28 mouse cellular contexts compared by ENCODE assay signal in the genomic region with DNA sequence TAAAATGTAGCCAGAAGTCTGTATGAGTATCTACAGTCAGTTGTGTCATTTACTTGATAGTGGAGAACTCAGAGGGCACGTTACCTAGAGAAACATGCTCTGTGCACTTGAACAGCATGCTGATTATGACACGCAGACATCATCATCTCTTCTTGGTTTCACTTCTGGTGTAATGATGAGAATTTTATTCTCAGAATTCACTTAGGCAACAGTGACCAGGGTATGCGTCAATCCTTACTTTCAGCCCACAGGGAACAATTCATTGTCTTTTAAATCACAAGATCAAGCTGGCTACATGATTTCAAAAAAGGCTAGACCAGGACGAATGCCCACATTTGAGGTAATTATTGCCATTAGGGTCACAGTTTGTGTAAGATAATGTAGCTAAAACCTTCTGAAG. TPM values are rescaled to one million over a fixed set of nuclear protein-coding genes. Genes with fewer than 3 reads are reported as not detected.
DNase-seq lines count a peak whose midpoint lies in the region; ATAC-seq and TF ChIP-seq lines count a peak whose summit lies in the region.
"Had no signal": no experiment of that assay in that cellular context is flagged by ENCODE, and none has a peak within 500 bp of the region (broad histone marks: within the 10 kb centered on the region; RNA-seq: fewer than 3 reads in every experiment).

No protein-coding gene starts in this region.

- H3K36me3 ChIP-seq in lung, postnatal 0 days (ENCODE audit: insufficient read depth, low read length) = no peaks in the 10 kb centered on the region; the same call in 1 of the 2 replicates
- peaks cover 69% of the 10 kb centered on the region for H3K36me3 ChIP-seq in embryonic facial prominence, embryonic 10.5 days (replicated peaks)

- peak; percentile 16 for DNase-seq in lung, postnatal 0 days (ENCODE audit: low spot score)
- DNase-seq in lung, adult 2 months = no peak
- DNase-seq in gonadal fat pad, adult 2 months (ENCODE audit: low read depth) = peak; percentile 13
- no peak for DNase-seq in embryo, embryonic 11 days
- DNase-seq in embryonic facial prominence, embryonic 10.5 days (ENCODE audit: low spot score) = no peak
- DNase-seq in adrenal gland, postnatal 4 days (ENCODE audit: low spot score in 2 of 2) = no peak
- DNase-seq: adrenal gland, adult 8-10 months; adrenal gland, postnatal 25 days; B cell, adult 2 months; cerebellum, adult 18-20 months; cerebellum, adult 9-10 months; cerebellum, postnatal 14 days; gastrocnemius, postnatal 25 days; heart, adult 18-20 months; heart, postnatal 10 days; heart, postnatal 36 days had no signal

- H3K9me3 ChIP-seq in lung, postnatal 0 days (ENCODE audit: low read length) = no peaks in the 10 kb centered on the region
- no peaks in the 10 kb centered on the region for H3K9me3 ChIP-seq in embryonic facial prominence, embryonic 10.5 days
- H3K9me3 ChIP-seq: embryonic facial prominence, embryonic 13.5 days; heart, embryonic 12.5 days; heart, embryonic 15.5 days; hindbrain, embryonic 10.5 days; hindbrain, embryonic 13.5 days had no signal

- TF ChIP-seq POLR2A in lung, adult 2 months (IDR thresholded peaks at IDR 0.05; ENCODE audit: borderline replicate concordance, extremely low read depth, low read depth, low read length) = no peak

- WGBS in lung, postnatal 0 days = 74% methylated on average over 4 of the region's 4 CpGs
- WGBS in lung, adult 2 months = 72% methylated on average over 4 of the region's 4 CpGs
- 85% methylated on average over 4 of the region's 4 CpGs for WGBS in embryonic facial prominence, embryonic 10.5 days

- H3K4me3 ChIP-seq in lung, postnatal 0 days (ENCODE audit: low read depth, low read length) = no peak overlapping the region
- H3K4me3 ChIP-seq in lung, adult 2 months (replicated peaks; ENCODE audit: extremely low read depth, low read depth, low read length) = no peak overlapping the region
- no peak overlapping the region for H3K4me3 ChIP-seq in embryonic facial prominence, embryonic 10.5 days
- H3K4me3 ChIP-seq: embryonic facial prominence, embryonic 13.5 days; erythroblast, embryonic 14.5 days; heart, embryonic 12.5 days; heart, embryonic 15.5 days; hindbrain, embryonic 10.5 days; hindbrain, embryonic 13.5 days had no signal

- no peak overlapping the region for H3K4me2 ChIP-seq in lung, postnatal 0 days (replicated peaks; ENCODE audit: low read depth, low read length)
- H3K4me2 ChIP-seq: embryonic facial prominence, embryonic 13.5 days; heart, embryonic 12.5 days; heart, embryonic 15.5 days; hindbrain, embryonic 13.5 days had no signal

- ATAC-seq in lung, postnatal 0 days = no peak
- ATAC-seq in inflammation-experienced regulatory T-cells, adult 6 months = peak; percentile 36
- ATAC-seq: activated CD4-positive, CD25-positive, alpha-beta regulatory T cell, adult 4 months; forebrain, embryonic 14.5 days; hindbrain, embryonic 16.5 days; intestine, postnatal 0 days had no signal

- no peak for TF ChIP-seq CTCF in lung, postnatal 0 days (IDR thresholded peaks at IDR 0.05)
- TF ChIP-seq CTCF in lung, adult 2 months (IDR thresholded peaks at IDR 0.05; ENCODE audit: insufficient read depth, low read length) = no peak

- no peaks in the 10 kb centered on the region for H3K27me3 ChIP-seq in lung, postnatal 0 days (replicated peaks; ENCODE audit: insufficient read depth, low read length)
- no peaks in the 10 kb centered on the region for H3K27me3 ChIP-seq in embryonic facial prominence, embryonic 10.5 days (replicated peaks; ENCODE audit: low read depth, poor library complexity, severe bottlenecking)
- H3K27me3 ChIP-seq: embryonic facial prominence, embryonic 13.5 days; heart, embryonic 12.5 days; heart, embryonic 15.5 days; hindbrain, embryonic 13.5 days had no signal

- H3K27ac ChIP-seq in lung, postnatal 0 days (ENCODE audit: low read length) = no peak overlapping the region
- no peak overlapping the region for H3K27ac ChIP-seq in embryonic facial prominence, embryonic 10.5 days (replicated peaks)
- H3K27ac ChIP-seq: embryonic facial prominence, embryonic 13.5 days; heart, embryonic 15.5 days; hindbrain, embryonic 10.5 days; hindbrain, embryonic 13.5 days had no signal

- no peak overlapping the region for H3K9ac ChIP-seq in lung, postnatal 0 days (replicated peaks; ENCODE audit: low read depth)
- H3K9ac ChIP-seq: embryonic facial prominence, embryonic 13.5 days; heart, embryonic 12.5 days; heart, embryonic 15.5 days; hindbrain, embryonic 13.5 days had no signal

- H3K4me1 ChIP-seq in lung, postnatal 0 days (ENCODE audit: insufficient read depth, low read depth, low read length) = no peaks in the 10 kb centered on the region
- H3K4me1 ChIP-seq in lung, adult 2 months (ENCODE audit: control insufficient read depth, insufficient read depth, low read length) = no peaks in the 10 kb centered on the region; the same call in 1 of the 2 replicates
- peaks cover 7% of the 10 kb centered on the region for H3K4me1 ChIP-seq in embryonic facial prominence, embryonic 10.5 days
- H3K4me1 ChIP-seq: embryonic facial prominence, embryonic 13.5 days; heart, embryonic 15.5 days; hindbrain, embryonic 13.5 days had no signal

- TF ChIP-seq EP300 in lung, postnatal 0 days (IDR thresholded peaks at IDR 0.05) = no peak

RNA-seq across cellular contexts. Expression of gene Clec2l, which starts 27.7 kb away (rescaled TPM):
- 1.1 and 1.6 TPM in 2 replicates for polyA plus RNA-seq in lung, postnatal 0 days (2015; fragmentation: Nextera tagmentation; extraction: Ambion mirVana)
- 0.50 and 1.1 TPM in 2 replicates for polyA plus RNA-seq in lung, adult 2 months (2012; rRNA removed)
- 38.3 and 43.5 TPM in 2 replicates for polyA plus RNA-seq in gonadal fat pad, adult 2 months (2012; rRNA removed)
- under 1 TPM in 1 of 3 experiments, not detected in 2; 0.25 TPM for polyA plus RNA-seq in inflammation-experienced regulatory T-cells, adult 6 months (2017; shearing (Covaris generic))
- 0.82 and 0.97 TPM in 2 replicates for polyA plus RNA-seq in embryonic facial prominence, embryonic 10.5 days (2016; fragmentation: Nextera tagmentation; extraction: Ambion mirVana)
- 1 to 10 TPM; 6.0 to 7.0 TPM for total RNA-seq in adrenal gland, postnatal 4 days (2021)
- polyA plus RNA-seq: activated CD4-positive, CD25-positive, alpha-beta regulatory T cell, adult 4 months had no signal

RNA-seq across cellular contexts. Expression of gene Klrg2, which starts 53.6 kb away (rescaled TPM):
- polyA plus RNA-seq in lung, postnatal 0 days (2015; fragmentation: Nextera tagmentation; extraction: Ambion mirVana) = 0.47 and 0.69 TPM in 2 replicates
- 4.0 and 5.3 TPM in 2 replicates for polyA plus RNA-seq in lung, adult 2 months (2012; rRNA removed)
- polyA plus RNA-seq in gonadal fat pad, adult 2 months (2012; rRNA removed) = 8.8 and 13.4 TPM in 2 replicates
- not detected for polyA plus RNA-seq in inflammation-experienced regulatory T-cells, adult 6 months (2017; shearing (Covaris generic))
- 0.06 TPM in 1 of 2 replicates, not detected in the other for polyA plus RNA-seq in embryonic facial prominence, embryonic 10.5 days (2016; fragmentation: Nextera tagmentation; extraction: Ambion mirVana)
- 1 to 10 TPM; 1.2 to 1.9 TPM for total RNA-seq in adrenal gland, postnatal 4 days (2021)
- polyA plus RNA-seq: activated CD4-positive, CD25-positive, alpha-beta regulatory T cell, adult 4 months; erythroblast, embryonic 14.5 days; forebrain, embryonic 11.5 days; forebrain, embryonic 14.5 days had no signal

Comparison
In these comparisons a context has a peak if more than half of its experiments do, and no peak if none do; other contexts are left out.
1. DNase-seq: peak in lung, postnatal 0 days (single experiment) and gonadal fat pad, adult 2 months (single experiment); none in lung, adult 2 months (single experiment), embryo, embryonic 11 days (single experiment), embryonic facial prominence, embryonic 10.5 days (single experiment) and adrenal gland, postnatal 4 days (0 of 2).
2. RNA of gene Clec2l, which starts 27.7 kb away (polyA plus RNA-seq): 38.3 to 43.5 TPM in gonadal fat pad, adult 2 months; 0.50 to 1.1 TPM in lung, adult 2 months, 1.1 to 1.6 TPM in lung, postnatal 0 days, 0.82 to 0.97 TPM in embryonic facial prominence, embryonic 10.5 days and 0.25 TPM in inflammation-experienced regulatory T-cells, adult 6 months; every median in the first group is over 10 times any median in the second.